Mouse (Mus musculus): ENCODE data around the gene Zpr1.
"Not testable (repeated sequence)": the region's sequence is repeated elsewhere in the genome, so short reads cannot be mapped to it uniquely, and the experiment has no call there.

Zpr1 gene

DNA sequence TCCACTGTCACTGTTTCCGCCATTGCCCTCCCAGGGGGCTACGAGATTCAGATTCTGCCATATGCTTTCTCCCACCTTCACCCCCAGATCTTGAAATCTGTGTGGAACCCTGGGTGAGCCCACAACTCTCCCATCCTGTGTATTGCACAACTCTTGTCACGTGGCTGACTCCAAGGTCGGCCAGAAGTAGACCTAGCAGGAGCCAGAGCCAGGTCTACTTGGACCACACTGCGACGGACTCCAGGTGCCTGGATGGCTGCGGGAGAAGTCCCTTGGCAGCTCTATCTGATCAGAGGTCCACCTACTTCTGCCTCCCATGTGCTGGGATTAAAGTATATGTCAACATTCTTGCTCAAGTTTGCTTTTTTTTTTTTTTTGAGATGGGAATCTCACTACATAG, 11.7 kb upstream of the Zpr1 start:
- in situ Hi-C loops (cut with MboI, MseI), result no loop called here

DNA sequence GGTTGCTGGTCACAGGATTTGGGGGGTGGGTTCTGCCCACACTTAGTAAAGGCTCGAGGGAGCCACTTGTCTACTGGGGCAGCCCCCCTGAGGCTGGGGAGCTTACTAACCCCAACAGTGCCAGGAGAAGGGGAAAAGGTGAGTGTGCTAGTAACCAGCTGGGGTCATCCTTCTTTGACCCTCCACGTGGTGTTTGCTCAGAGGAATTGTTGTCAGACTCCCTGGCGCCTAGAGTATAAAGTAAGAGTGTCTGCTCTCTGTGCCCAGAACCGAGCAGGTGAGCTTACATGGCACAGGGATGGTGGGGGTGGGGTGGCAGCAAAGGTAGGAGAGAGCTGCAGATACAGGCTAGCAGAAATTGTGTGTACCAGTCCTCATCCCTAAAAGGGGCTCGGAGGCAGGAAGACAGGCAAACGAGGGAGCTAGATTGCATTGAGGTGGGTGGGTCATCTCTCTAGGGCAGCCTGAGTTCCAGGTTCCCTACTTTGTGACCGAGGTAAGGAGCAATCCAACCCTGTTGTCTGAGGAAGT, 4.5 kb upstream of the Zpr1 start, which contains the start of gene Apoa5:
Apoa5 (plus strand) TSS at position 291 of the 531 bp plus-strand sequence.
- in situ Hi-C loops (cut with MboI, MseI), result loop anchor here (5.0 kb wide), 1 partner anchor 71 kb away; no protein-coding TSS in a partner anchor

DNA sequence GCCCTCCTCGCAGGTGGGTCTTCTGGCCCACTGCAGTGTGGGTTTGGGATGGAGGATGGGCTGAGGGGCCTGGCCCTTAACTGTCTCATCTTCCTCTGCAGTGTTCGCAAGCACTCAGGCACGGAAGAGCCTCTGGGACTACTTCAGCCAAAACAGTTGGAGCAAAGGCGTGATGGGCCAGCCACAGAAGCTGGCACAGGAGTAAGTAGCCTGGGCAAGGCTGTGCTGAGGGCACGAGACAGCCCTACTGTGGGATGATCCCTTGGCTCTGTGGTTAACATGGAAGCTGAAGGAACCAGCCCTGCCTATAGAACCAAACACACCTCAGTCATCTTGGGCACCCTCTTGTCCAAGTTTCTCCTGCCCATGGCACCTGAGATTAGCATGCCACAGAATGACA, 3.7 kb upstream of the Zpr1 start:
- in situ Hi-C loops (cut with MboI, MseI), result loop anchor here (5.0 kb wide), 1 partner anchor 72 kb away; no protein-coding TSS in a partner anchor

DNA sequence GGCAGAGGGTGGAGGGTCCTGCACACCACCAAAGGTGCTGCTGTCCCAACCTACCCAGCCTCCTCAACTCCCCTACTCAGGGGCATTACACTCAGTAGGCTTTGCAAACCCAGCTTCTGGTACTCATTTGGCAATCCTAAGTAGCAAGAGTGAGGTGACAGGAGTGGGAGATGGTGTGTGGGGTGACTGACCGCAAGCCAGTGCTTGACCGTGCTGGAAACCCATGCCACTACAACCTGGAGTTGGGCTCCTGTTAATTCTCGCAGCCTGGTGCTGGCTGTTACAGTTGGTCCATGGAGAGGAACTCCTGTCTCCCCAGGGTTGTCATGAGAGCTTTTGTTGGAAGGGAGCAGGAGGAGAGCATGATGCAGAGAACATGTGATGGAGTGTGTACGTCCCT, 2.1 kb upstream of the Zpr1 start:
- in situ Hi-C loops (cut with MboI, MseI), result no loop called here

DNA sequence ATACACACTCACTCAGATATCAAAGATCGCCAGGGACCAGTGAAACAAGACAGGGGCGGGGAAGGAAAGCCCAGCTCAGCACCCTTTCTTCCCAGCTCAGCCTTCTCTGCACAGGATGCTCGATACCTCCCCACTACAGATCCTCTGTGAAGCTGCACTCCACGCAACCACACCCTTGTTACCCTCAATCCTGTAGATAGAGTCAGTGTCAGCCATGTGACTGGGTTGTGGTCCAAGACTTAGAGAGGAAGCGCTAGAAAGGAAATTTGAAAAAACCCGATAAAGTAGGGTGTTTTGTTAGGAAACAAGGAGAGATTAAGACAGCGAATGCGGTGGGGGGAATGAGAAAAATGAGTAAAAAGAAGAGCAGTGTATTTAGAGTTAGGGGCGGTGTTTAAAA, 794 bp upstream of the Zpr1 start:
- in situ Hi-C loops (cut with MboI, MseI), result no loop called here

DNA sequence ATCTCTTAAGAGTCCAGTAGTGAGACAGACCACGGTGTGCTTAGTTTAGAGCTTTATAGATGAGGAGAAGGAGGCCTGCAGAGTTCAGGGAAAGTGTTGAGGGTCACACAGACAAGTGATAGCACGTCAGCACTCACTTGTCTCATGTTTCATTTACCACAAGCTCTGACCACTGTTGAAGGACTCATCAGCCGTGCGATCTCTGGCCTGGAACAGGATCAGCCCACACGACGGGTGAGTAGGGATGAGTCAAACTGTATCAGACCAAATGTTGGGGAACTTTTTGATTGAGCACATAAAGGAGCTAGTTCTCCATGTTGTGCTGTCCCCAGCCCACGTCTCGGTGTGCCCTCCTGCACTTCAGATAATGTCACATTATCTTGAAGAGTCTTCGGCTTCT, 1.6 kb downstream of the Zpr1 start:
- in situ Hi-C loops (cut with MboI, MseI), result no loop called here

DNA sequence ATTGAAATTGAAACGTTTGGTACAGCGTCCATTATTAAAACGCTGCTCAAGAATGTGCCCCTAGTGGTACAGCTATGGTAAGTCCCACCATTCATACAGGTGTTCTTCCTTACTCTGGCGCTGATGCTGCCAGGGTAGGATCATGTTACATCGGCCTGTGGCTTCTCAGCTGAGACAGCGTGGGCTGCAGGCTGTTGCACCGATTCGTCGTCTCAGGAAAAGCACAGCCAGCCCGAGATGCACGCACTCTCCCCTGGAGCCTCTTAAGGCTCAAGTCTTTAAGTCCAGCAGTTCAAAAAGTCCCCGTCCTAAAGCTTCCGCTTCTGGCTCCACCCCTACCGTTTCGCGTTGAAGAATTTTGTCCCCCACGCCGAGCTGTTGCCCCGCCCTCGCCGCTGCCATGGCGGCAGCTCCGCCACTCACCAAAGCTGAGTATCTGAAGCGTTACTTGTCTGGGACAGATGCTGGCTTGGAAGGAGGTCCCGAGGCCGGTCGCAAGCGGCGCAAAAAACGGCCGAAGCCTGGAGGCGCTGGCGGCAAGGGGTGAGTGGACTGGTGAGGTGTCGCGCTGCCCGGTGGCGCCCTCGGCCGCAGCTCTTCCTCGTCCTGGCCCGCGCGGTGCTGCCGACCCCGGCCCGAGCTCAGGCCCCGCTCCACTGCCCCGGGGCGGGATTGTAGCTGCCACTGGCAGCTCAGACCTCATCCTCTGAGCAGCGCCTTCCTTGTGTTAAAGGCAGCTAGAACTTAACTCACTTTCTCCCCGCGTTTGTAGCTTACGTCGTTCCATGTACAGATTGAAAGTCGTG, 10.0 kb downstream of the Zpr1 start, which contains the start of gene Bud13:
Bud13 (plus strand) TSS at position 378 of the 806 bp plus-strand sequence.
- in situ Hi-C loops (cut with MboI, MseI), result no loop called here

DNA sequence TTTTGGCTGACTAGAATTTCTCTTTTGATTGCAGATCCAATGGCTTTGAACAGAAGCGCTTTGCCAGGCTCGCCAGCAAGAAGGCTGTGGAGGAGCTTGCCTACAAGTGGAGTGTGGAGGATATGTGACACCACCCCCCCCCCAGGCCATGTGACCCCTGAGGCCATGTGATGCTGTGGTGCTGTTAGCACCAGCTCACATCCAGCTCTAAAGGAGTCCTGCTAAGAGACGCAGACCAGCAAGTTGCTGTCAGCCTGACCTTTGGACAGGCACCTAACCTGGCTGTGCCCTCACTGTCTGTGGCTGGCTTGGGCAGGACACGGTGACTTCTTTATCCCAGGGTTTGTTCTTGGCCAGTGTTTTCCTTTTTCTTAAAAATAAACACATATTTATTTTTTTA, 25.5 kb downstream of the Zpr1 start:
- in situ Hi-C loops (cut with MboI, MseI), result no loop called here

DNA sequence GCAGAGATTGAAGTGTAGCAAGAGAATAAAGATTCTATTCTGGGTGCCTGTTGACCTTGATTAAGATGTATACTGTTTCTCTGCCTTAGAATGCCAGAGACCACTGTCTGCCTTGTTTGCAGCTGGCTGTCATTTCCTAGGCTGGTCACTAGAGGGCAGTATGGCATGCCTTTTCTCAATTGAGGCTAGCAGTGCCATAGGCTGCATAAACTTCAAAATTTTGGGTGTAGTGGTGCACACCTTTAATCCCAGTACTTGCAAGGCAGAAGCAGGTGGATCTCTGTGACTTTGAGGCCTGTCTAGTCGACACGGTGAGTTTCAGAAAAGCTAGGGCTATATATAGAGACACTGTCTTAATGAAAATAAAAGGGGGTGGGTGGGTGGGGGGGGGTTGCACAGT, 29.3 kb downstream of the Zpr1 start:
- in situ Hi-C loops (cut with MboI, MseI), result no loop called here

DNA sequence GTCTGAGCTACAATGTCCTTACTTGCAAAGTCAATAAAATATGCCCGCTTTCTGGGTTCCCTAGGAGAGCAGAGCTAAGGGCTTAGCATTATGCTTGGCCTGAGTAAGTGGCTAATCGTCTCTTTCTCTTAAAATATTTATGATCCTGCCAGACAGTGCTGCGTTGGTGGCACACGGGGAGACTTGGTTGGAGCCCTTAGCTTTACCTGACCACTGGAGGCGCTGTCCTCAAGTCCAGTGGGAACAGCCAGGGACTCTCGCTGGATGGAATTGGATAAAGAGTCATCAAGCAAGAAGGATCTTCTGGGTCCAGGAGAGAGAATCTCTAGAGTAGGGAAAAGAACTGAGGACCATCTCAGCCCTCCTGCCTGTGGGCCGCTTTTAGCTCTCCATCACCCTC, 36.3 kb downstream of the Zpr1 start:
- in situ Hi-C loops (cut with MboI, MseI), result no loop called here

DNA sequence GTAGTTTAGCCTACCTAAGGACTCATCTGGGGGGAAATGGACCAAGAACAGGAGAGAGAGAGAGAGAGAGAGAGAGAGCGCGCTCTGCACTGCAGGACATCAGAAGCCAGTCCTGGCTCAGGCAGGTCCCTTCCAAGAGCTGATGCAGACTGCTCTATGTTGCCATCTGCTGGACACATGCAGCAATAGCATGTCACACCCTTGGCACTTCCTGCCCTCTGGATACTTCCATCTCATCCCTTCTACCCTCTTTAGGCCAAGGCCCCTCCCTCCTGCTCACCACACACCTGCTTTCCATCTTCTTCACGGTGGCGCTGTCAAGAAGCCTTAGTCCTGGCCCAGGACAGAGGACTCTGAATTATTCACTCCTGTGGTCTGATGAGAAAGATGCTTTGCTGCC, 41.6 kb downstream of the Zpr1 start:
- in situ Hi-C loops (cut with MboI, MseI), result no loop called here

DNA sequence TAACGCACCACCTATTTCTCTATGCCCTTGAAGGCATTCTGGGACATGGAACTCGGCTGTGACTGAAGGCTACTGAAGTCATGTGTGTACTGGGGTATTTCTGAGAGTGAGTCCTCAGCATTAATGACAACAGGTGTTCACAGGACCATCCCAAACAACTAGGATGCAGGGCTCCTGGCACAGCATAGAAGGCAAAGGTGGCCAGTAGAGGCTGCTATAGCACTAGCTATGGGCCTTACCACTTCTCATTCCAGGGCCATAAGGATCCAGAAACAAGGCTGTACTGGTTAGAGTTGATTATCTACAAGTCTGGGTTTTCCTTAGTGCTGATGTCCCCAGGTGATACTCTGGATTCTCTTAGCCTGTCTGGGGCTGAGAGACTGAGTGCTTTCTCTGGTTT, 42.1 kb downstream of the Zpr1 start:
- in situ Hi-C loops (cut with MboI, MseI), result no loop called here

DNA sequence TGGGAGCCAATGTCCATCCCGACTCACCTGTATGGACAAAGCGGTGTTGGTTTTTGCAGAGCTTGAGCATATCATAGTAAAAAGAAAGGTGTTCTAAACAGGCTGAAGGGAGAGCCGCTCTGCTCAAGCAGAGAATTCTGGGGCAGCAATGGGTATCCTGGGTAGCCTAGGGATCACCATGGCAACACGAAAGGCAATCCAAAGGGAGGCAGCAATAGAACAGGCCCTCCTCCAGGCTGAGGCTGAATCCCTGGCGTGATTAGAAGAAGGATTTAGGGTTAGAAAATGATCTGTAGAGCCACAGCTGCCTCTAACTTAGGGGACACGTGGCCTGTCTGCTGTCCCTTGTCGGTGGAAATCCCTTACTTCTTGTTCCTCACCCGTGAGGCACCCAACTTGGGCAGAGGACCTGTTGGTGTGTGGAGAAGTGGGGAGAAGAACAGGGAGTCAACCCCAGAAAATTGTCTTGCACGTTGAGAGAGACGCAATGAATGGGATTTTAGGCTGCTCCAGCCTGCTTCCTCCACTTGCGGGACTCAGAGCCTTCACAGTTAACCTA, 43.0 kb downstream of the Zpr1 start:
- in situ Hi-C loops (cut with MboI, MseI), result no loop called here

DNA sequence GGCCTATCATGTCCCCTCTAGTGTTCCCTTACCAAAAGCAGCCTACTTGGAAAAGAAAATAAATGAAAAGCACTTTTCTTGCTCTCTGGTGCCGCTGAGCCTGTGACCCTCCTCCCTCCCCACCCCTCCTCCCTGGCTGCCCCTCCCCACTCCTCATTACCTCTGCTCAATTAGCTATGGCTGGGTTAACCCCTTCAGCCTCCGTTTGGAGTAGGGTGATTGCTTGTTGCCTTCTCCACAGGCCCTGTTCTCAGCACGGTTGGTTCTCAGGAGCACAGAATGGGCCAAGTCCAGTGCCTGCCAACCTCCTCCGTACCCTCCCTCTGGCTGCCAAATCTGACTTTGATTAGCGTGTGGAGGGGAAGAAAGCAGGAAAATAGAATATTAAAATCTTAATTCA, 43.5 kb downstream of the Zpr1 start:
- in situ Hi-C loops (cut with MboI, MseI), result no loop called here

DNA sequence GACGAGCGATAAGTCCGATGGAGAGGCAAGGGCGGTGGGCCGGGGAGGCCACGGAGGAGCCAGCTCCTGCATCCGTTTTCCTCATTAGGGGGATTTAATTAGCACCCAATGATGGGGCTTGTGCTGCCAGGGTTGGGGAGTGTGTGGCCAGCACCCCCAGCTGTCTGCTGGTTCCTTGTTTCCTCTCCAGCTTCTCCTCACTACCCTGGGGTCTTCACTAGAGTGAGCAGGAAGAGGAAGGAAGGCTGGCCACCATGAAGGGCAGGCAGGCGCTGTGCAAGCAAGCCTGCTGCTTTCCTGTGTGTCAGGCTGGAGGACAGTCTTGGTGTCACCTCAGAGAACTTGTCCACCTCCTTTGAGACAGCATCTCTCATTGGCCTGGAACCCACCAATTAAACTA, 44.0 kb downstream of the Zpr1 start:
- in situ Hi-C loops (cut with MboI, MseI), result no loop called here

DNA sequence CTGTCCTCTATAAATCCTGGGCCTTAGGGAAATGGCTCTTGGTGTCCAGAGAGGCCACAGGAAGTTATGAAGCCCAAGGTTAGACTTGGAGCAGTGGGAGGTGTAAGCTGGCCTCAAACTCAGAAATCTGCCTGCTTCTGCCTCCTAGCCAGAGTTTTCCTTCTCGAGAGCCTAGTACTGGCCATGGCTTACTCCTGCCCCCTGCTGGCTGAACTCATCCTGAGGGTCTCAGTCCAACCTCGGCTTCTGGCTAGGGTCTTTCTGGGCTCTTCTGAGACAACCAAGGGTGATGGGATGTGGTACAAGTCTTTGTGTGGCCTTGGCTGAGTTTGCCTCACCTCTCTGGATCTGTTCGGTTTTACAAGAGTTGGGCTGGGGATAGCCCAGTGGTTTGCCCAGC, 45.1 kb downstream of the Zpr1 start:
- in situ Hi-C loops (cut with MboI, MseI), result no loop called here

DNA sequence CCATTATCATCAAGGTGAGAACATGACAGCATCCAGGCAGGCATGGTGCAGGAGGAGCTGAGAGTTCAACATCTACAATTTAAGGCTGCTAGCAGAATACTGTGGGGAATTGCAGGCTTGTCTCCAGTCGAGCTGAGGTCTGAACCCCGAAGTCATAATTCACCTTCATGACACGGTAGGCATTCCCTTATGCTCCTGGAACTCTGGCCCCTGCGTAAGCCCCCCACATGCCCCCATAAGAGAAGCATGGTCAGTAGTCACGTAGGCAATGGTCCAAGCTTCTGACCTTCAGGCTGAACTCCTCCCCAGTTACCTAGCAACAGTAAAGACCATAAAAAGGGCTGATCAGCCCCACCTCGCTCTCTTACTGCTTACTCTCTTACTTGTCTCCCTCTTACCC, 47.0 kb downstream of the Zpr1 start, which contains the start of gene 4931429L15Rik:
4931429L15Rik (minus strand) TSS at position 101 of the 400 bp plus-strand sequence.
- in situ Hi-C loops (cut with MboI, MseI), result not testable (repeated sequence)

DNA sequence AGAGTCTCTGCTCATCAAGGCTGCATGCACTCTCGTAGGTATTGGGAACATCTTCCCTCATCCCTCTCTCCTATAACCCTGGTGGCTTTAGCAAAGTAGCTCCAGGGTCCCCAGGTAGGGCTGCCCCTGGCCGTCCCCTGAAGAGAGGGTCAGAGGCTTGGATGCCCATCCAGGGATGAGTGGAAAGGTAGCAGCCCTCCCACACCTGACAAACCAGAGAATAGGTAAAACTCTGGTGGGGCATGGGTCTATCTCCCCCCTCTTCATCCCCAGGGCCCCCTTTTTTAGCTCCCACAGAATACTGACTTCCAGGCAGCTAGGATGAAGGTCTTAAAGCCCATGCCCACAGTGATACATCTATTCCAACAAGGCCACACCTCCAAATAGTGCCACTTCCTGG, 47.6 kb downstream of the Zpr1 start:
- in situ Hi-C loops (cut with MboI, MseI), result no loop called here

DNA sequence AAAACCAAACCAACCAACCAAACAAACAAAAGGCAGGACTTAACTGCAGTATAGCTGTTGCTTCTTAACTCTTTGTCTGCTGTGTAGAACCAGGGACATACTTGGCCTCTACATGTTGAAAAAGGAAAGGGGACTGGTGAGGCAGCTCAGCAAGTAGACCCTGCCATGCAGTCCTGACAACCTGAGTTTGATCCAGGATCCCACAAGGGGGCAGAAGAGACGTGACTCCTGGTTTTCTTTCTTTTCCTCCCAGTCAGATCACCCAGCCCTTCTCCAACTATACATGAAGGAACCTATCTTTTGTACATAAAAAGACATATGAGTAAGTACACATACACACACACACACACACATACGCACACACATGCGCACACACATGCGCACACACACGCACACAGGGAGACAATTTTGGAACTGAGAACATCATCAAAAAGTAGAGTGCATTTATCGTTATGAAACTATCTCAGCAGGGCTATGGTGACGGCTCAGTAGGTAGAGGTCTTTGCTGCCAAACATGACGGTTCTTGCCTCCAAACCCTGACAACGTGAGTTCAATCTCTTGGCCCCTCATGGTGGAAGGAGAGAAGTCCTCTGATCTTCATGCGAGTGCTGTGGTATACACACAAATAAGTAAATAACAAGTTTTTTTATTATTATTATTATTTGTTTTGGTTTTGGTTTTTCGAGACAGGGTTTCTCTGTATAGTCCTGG, 54.0 kb downstream of the Zpr1 start:
- in situ Hi-C loops (cut with MboI, MseI), result no loop called here

DNA sequence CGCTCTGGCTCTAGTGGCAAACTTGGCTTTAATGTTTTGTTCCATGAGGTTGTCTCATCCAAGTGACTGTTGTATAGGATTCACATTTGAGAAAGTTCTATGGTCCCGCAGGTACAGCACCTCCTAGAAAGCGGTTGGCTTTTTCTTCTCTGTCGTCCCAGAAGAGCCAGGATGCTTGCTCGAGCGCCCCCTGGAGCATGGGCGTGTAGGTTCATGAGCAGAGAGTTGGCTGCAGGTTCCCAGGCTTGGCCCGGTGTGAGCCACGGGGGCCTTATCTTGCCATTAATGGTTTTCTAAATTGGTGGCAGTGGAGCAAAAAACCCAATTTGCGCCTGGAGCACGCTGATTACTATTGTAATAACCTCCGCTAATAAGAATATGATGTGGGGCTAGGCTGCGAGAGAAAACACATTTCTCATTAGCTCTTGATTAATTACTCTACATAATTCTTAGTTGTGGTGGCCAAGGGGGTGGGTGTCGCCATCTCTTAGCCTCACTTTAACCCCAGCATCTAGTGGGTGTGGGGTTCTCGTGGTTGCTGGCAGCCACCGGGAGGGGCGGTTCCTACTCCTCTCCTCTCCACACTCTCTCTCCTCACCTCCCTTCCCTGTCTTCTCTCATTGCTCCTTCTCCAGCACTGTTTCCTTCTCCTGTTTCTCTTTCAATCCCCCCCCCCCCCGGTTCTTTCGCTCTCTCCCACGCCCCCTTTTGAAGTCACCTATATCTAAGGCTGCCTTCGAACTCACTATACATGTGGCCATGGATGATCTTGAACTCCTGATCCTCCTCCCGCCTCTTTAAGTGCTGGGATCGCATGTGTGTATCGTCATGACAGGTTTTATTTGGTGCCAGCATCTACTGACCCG, 55.1 kb downstream of the Zpr1 start:
- in situ Hi-C loops (cut with MboI, MseI), result no loop called here

DNA sequence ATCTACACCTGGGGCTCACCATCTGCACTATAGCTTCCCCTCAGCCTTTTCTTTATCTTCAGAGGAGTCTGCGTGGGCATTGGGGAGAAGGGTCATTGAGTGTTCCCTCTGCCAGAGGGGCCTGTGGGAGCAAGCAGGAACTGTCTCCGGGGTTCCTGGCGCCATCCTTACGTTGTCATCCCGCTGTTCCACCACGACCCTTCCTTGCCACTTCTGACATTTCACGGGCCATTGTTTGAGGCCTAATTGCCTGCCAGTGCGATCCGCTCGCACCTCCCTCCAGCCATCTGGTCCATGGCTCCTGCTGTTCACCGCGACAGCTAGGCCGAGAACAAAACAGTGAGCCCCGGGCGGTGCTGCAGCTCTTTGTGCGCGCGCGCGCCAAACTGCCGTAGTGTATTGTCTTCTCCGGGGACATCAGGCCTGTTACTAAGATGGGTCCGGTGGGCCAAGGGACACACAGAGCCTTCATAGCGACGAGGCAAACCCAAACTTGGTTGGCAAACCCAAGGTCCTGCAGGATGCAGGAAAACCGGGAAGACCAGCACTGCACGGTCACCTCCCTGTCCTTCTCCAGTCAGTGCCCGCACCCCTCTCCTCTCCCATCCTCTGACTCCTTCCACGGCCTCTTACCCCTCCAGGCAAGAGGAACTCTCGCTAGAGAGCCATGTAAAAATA, 55.8 kb downstream of the Zpr1 start:
- in situ Hi-C loops (cut with MboI, MseI), result no loop called here

Data from T-helper 1 cell (primary cell).